In the genomic region with DNA sequence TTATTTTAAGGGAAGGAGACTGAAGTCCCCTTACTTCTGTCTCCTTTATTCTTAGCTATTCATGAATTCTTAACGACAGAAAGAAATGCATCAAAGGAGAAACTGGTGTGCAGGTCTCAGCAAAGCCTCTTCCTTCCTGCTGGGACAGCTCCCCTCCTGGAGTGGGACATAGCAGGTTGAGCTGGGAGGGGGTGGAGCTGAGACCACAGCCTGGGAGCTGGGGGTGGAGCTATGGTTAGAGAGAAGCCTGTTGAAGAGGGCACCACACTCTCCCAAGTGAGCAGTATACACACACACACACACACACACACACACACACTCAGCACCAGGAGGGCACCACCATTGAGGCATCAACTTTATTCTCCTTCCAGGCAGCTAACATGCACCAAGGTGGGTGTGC, we compare ENCODE assay signal across 21 mouse cellular contexts.
A peak's percentile ranks its signal among the peaks of the same experiment; 100 is the strongest.
DNase-seq lines count a peak whose midpoint lies in the region; ATAC-seq and TF ChIP-seq lines count a peak whose summit lies in the region.
"Had no signal": no experiment of that assay in that cellular context is flagged by ENCODE, and none has a peak within 500 bp of the region (broad histone marks: within the 10 kb centered on the region; RNA-seq: fewer than 3 reads in every experiment).

No protein-coding gene starts in this region.

- H3K27ac ChIP-seq in lung, embryonic 14.5 days (ENCODE audit: low read depth): no peak overlapping the region
- no peak overlapping the region for H3K27ac ChIP-seq in limb, embryonic 15.5 days
- H3K27ac ChIP-seq: forebrain, embryonic 12.5 days; heart, adult 2 months; heart, embryonic 15.5 days; hindbrain, embryonic 13.5 days; hindbrain, postnatal 0 days had no signal

- H3K9ac ChIP-seq in lung, embryonic 14.5 days: no peak overlapping the region
- no peak overlapping the region for H3K9ac ChIP-seq in limb, embryonic 15.5 days
- H3K9ac ChIP-seq: forebrain, embryonic 12.5 days; heart, embryonic 15.5 days; hindbrain, embryonic 13.5 days had no signal

- peak; percentile 27 for DNase-seq in embryo, embryonic 11 days
- DNase-seq in embryo, embryonic 10 days (ENCODE audit: low spot score): no peak
- DNase-seq in lung, embryonic 14.5 days: no peak
- DNase-seq in lung, postnatal 36 days: no peak
- DNase-seq in R1 (ENCODE audit: low read depth, low spot score): peak; percentile 43
- DNase-seq in spleen, postnatal 4 days (ENCODE audit: low spot score in 2 of 2): no peak
- DNase-seq in kidney, postnatal 14 days: no peak
- DNase-seq: adrenal gland, postnatal 10 days; cerebellum, adult 11-12 months; cerebellum, adult 9-10 months; cerebellum, postnatal 25 days; gastrocnemius, postnatal 10 days; heart, adult 2 months; heart, postnatal 14 days had no signal

- H3K27me3 ChIP-seq in lung, embryonic 14.5 days (ENCODE audit: insufficient read depth, low read length): no peaks in the 10 kb centered on the region
- H3K27me3 ChIP-seq in limb, embryonic 15.5 days: no peaks in the 10 kb centered on the region
- H3K27me3 ChIP-seq: heart, embryonic 15.5 days; hindbrain, embryonic 13.5 days had no signal

- peak; percentile 58; the same call in 1 of the 2 replicates for ATAC-seq in lung, embryonic 14.5 days (ENCODE audit: insufficient read depth)
- ATAC-seq in limb, embryonic 15.5 days (ENCODE audit: insufficient number of reproducible peaks, low FRiP score, low TSS enrichment, low read depth): peak; percentile 48; the same call in 1 of the 2 replicates
- ATAC-seq: forebrain, embryonic 16.5 days; hindbrain, postnatal 0 days had no signal

- 0% methylated on average over 1 of the region's 1 CpGs for WGBS in lung, embryonic 14.5 days
- 2% methylated on average over 1 of the region's 1 CpGs for WGBS in limb, embryonic 15.5 days

- H3K36me3 ChIP-seq in lung, embryonic 14.5 days (ENCODE audit: insufficient read depth): no peaks in the 10 kb centered on the region
- no peaks in the 10 kb centered on the region for H3K36me3 ChIP-seq in limb, embryonic 15.5 days
- H3K36me3 ChIP-seq: forebrain, embryonic 12.5 days; heart, embryonic 15.5 days; hindbrain, embryonic 13.5 days had no signal

- H3K9me3 ChIP-seq in lung, embryonic 14.5 days (ENCODE audit: low read depth, low read length): no peaks in the 10 kb centered on the region
- no peaks in the 10 kb centered on the region for H3K9me3 ChIP-seq in limb, embryonic 15.5 days
- H3K9me3 ChIP-seq: forebrain, embryonic 12.5 days; heart, embryonic 15.5 days; hindbrain, embryonic 13.5 days had no signal

- no peak for TF ChIP-seq CTCF in lung, embryonic 14.5 days (IDR thresholded peaks at IDR 0.05; ENCODE audit: low read depth)

- H3K4me1 ChIP-seq in lung, embryonic 14.5 days (ENCODE audit: insufficient read depth): 0 out of 2 replicates have a peak, but pooled peaks cover 4% of the 10 kb centered on the region
- H3K4me1 ChIP-seq in limb, embryonic 15.5 days: peaks cover 21% of the 10 kb centered on the region

- no peak overlapping the region for H3K4me3 ChIP-seq in lung, embryonic 14.5 days (ENCODE audit: low read depth, low read length)
- no peak overlapping the region for H3K4me3 ChIP-seq in limb, embryonic 15.5 days
- H3K4me3 ChIP-seq: forebrain, embryonic 12.5 days; heart, adult 2 months; heart, embryonic 15.5 days; hindbrain, embryonic 13.5 days had no signal

- no peak overlapping the region for H3K4me2 ChIP-seq in lung, embryonic 14.5 days
- H3K4me2 ChIP-seq in limb, embryonic 15.5 days: no peak overlapping the region
- H3K4me2 ChIP-seq: forebrain, embryonic 12.5 days; heart, embryonic 11.5 days; heart, embryonic 15.5 days; hindbrain, embryonic 13.5 days had no signal

Comparison
In these comparisons a context has a peak if more than half of its experiments do, and no peak if none do; other contexts are left out.
1. DNase-seq: peak in embryo, embryonic 11 days (single experiment) and R1 (single experiment); none in embryo, embryonic 10 days (single experiment), lung, embryonic 14.5 days (single experiment), lung, postnatal 36 days (single experiment), spleen, postnatal 4 days (0 of 2) and kidney, postnatal 14 days (single experiment).